Mouse (Mus musculus) layer of hippocampus, postnatal 10 days (tissue): ENCODE data around the gene B3gat1. TPM values are rescaled to one million over a fixed set of nuclear protein-coding genes. Genes with fewer than 3 reads are reported as not detected.

Source experiments
- DNase-seq, 2 experiments: peaks; one replicate each; pipeline ENCODE4 v3.0.0; 2021; ENCODE audit warnings: low spot score in 2 of 2
- long read RNA-seq: library from polyadenylated mRNA; stranded (forward); transcript quantifications from one replicate; pipeline ENCODE4 v2.0.0, GENCODE M21; 2023
- total RNA-seq, 2 experiments: library from RNA; stranded (reverse); gene quantifications; 2 replicates each; pipeline ENCODE4 v1.2.3; 2021

Gene B3gat1
- total RNA-seq, result 100 to 1,000 TPM; 256 to 266 TPM
- long read RNA-seq, transcript B3gat1-204 (7 exons, 3,801 nt), result major isoform, 14 of 110 reads
- long read RNA-seq, partial matches to known transcripts, result 88 of 110 reads
- long read RNA-seq, other reads (novel, unspliced or antisense), result 5 of 110 reads

DNA sequence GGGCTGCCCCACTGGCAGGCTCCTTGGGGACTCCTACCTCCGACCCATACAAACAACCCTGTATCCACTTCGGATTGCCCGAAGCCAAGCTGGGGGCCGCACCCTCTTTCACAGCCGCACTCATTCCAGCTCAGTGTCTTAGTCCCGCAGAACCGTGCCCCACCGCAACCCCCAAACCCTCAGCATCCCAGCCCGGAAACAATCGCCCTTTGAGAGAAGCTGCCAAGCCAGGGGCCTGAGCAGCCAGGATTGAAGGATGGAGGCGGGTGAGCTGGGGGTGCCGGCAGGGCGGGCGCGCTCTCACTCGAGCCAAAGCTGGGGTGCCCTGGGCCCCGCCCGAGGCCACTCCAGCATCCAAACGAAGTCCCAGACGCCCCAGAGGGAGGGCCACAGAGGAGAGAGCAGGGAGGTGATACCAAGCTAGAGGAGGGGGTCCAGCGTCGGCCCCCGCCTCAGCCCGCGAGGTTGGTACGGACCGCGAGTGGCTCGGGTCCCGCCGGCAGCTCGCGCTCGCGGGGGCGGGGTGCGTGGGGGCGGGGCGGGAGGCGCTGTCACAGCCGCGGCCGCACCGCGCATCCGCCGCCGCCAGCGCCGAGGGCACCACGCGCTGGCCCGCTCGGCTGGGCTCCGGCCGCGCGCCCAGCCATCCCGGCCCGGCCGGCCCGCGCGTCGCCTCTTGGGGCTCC is at the start of gene B3gat1:
TSS of gene B3gat1 (plus strand) at position 523 of the 686 bp plus-strand sequence.
- DNase-seq, result peak; percentile 73 to 82

DNA sequence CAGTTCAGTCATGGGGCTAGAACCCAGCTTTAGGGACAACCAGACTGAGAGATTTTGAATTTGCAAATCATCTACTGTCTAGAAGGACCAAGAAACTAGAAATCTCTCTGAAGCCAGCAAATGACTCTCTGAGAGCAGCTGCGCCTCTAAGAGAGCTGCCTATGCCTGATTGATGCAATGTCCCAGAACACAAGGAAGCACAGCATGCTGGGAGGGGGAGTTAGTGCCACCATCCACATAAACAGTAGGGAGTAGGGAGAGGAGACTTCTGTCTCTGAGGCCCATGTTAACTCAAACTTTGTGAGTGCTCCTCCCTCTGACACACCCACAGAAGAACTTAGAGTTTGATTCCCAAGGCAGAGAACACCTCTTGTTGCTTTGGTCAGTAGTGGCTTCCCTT is 44.4 kb upstream of the B3gat1 start:
- no peak for DNase-seq

DNA sequence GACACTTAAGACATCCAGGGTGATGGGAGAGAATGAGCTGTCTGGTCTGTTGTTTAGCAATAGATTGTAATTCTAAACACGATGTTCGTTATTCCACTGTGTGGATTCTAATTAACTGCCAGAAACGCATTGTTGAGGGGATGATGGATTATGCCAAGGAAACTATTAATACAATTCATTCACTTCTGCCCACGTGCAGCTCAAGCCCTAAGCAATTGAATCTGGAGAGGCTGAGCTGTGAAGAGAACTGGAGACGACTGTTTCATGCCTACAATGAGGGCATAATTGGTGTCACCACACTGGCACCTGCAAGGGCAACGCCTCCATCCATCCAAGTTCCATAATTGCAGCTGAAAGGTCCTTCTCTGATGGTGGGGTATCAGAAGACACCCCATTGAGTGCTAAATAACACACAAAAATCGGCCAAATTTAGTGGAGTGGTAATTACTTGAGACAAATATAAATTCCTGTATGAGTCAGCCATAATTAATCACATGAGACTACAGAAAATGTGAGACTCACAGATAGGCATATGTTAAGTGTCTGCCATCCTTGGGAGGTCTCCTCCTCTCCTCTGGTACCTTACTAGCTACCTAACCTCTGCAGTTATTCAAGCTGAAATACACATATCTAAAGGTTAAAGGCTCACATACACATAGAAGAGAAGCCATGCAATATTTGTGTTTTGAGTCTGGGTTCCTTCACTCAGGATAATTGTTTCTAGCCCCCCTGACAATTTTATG is 43.4 kb upstream of the B3gat1 start:
- DNase-seq, result no peak

DNA sequence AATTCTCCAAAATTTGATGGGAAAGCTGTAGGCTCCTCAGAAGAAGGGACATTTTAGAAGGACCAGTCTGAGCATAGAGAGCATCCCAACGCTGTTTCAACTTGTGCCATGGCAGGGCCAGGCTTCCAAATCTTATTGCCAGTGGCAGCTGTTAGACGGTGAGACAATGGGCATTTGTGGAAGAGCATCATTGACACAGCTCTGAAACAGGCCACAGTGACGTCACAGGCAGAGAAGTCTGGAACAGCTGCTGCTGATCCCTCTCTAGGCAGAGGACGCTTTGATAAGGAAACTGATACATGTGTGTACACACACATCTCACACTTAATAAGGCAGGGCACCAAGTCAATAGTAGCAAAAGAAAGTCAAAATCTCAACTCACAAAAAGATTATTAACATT is 40.9 kb upstream of the B3gat1 start:
- no peak for DNase-seq

DNA sequence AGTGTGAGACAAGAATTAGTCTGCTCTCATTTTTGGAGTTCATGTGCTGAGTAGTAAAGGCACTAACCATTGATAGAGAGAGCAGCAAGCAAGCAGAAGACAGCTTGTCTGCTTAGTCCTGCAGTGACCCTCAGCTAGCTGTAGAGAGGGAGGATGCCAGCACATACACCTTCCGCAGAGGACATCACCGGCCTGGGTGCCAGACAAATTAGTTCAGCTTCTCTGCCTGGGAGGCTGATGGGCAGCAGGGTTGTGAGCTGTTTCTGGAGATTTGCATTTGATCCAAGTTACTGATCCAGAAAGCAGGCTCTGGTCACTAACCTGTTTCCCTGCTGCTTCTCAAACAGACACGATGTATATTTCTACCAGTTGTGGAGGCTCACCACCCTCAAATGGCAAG is 38.9 kb upstream of the B3gat1 start:
- DNase-seq, result no peak

DNA sequence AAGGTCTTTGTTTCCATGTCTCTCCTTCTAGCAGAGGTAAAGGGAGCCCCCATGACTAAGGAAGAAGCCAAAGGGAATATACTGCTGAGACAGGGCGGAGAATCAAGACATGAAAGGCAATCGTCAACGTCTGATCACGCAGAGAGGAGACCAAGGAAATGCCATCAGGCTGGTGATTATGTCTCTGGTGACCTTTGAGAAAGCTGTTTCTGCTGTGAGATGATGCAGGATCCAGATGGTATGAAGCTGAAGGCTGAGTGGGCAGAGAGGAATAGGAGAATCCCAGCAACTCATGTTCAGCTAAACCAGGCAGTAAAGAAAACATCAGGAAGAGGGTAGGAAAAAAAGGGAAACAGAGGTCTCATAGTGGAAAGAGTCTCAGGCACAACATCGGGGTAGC is 38.4 kb upstream of the B3gat1 start:
- DNase-seq, result no peak

DNA sequence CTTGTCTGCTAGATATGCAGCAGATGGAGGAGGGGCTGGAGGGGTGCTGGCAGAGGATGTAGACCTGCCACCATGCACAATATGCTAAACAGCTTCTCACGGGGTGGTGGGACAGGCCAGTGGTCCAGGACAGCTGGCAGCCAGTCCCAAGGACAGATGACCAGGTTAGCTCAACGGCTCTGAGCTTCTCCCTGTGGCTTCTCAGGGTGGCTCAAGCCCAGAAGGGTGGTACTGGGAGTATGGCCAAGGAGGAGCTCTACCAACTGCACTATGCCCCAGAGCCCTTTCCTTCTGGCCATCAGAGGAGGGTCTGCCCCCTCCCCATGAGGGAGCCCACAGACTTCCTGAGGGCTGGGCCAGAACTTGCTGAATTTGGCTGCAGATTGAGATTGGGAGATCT is 35.2 kb upstream of the B3gat1 start:
- DNase-seq, result no peak

DNA sequence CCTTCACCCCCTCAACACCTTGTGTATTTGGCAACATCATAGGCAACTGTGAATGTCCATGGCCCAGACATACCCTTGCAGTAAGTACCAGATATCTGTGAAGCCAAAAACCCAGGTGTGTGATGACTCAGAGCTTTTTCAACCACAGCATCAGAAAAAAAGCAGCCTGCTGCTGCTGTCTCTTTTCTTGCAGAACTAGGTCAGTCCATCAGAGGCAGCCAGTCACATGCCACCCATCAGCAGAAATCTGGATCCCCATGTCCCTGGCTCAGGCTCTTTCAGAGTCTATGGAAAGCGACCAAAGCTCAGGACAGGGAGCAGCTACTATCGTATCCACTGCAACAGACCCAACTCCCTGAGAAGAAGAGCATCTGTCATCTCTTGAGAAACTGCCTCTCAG is 33.2 kb upstream of the B3gat1 start:
- DNase-seq, result no peak

DNA sequence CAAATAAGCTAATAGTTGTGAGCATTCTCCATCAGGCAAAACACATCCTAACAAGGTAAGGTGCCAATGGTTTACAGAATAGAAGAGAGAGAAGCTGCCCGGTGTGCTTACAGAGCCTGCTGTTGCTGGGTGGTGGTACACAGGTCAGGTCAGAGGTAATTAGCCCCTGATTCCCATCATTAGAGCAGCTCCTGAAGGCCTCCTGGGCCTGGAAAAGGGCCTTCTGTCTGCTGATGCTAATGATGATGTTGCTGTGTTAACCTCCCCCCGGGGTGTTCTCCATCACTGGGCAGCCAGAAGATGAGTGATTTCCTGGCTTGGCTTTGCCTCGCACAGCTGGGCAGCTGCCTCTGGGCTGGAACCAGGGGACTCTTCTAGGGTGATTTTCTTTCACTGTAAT is 15.1 kb upstream of the B3gat1 start:
- DNase-seq, result no peak

DNA sequence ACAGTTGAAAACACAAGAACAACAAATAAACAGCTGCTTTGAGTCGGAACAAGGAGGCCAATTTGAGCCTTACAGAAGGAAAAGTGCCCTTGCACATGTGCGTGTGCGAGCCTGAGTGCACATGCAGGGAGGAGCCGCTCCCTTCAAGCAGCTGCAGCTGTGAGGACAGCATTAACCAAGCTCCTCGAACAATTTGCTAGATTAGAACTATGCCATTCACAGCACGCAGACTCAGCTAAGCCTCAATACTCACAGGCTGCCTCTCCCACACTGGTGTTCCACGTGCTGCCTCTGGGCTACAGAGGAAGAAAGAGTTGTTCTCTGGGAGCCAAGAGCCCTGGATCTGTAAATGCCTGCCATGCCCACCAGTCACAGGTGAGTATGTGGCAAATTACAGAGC is 11.8 kb upstream of the B3gat1 start:
- DNase-seq, result no peak

DNA sequence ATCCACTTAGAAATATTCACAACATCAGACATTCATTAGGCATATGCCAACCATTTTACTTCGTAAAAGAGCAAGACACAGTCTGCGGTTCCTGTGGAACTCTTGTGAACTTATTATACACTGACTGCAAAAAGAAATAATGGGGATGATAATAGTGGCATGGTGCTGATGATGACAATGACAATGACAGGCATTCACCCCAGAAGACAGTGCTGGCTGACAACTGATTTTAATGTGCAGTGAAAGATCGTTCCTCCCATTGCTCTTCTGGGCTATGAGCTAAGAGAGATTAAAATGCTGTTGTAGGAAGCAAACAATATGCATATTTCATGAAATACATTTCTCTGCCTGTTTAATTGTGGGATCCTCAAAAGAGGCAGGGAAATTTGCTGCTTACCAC is 7.8 kb upstream of the B3gat1 start:
- no peak for DNase-seq

DNA sequence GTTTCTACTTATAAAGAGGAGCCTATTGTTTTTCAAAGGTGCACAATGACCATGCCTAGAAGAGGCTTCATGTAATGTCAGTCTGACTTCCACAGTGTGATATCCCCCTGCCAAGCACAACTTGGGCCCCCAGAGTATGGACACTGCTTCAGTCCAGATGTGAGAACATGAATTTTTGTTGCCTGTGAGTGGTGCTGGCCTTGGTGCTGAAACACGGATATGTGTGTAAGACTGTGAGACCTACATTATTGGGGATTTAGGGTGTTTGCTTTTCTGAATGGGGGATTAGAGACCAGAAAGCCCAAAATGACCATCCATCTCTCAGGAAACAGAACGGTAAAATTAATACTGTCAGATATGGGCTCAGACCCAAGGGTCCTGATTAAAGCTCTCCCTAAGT is 6.1 kb upstream of the B3gat1 start:
- no peak for DNase-seq

DNA sequence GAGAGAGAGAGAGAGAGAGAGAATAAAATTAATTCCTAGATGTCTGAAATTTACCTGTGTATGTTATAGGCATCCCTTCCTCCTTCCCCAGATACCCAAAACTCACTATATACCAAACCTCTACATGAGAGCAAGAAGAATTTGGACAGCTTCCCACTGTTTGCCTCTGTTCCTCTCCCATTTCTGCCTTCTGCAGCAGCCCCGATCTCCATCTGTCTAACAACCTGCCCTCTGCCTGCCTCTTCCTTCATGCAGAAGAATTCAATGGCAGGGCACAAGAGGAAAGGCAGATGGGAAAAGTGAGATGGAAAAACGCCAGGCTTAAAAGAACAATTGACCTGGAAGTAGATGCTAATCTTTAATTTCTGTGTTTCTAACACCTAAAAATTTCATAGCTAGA is 5.0 kb upstream of the B3gat1 start:
- no peak for DNase-seq

DNA sequence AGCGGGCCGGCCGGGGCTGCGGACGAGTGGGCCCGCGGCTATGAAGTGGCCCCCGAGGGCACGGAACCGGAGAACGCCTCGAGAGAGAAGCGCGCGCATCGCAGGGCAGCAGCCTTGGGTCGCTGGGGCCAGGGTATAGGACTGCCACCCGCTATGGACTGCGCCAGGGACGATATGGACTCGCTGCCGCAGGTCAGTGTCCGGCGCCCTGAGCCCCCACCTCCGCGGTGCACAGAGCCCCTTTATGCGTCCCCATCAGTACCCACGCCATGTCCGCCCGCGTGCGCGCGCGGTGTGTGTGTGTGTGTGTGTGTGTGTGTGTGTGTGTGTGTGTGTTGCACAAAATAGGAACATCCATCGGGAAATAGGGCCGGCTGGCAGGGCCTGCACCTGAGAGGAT is 458 bp downstream of the B3gat1 start:
- DNase-seq, result peak; percentile 56 to 69

DNA sequence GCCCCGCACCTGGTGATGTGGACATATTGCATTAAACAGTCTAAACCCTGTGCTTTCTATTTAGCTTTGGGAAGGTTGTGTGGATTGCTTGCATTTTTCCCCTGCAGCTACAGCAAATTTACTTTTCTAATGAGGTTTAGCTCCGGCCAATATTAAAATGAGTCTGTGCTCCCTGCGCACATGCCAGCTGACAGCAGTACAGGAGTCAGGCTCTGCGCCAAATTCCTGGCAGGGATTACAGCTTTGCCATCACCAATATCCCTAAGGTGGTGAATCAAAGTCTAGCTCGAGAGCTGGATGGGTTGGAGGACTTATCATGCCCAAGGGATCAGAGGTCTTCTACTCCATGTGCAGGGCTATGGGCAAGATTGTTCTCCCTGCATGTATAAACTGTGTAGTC is 3.6 kb downstream of the B3gat1 start:
- peak in 1 of 2 experiments; percentile 57 for DNase-seq

DNA sequence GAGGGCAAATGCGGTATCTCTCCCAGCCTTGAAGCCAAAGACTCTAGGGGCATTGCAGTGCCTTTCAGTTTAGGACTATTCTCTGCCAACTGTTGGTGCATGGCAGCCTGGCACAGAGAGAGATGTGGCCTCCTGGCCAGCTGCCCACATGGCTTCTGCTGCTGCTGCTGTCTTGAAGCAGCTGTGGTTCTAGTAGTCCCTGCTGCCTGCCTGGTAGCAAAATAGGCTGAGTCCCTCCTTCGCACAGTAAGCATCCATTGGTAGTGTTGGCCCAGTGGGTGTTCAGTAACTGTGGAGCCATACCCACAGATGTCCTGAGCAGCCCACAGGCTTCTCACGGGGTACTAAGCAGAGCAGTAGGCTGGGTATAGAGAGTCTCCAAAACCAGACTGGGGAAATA is 9.3 kb downstream of the B3gat1 start:
- DNase-seq, result peak; percentile 50 to 52

DNA sequence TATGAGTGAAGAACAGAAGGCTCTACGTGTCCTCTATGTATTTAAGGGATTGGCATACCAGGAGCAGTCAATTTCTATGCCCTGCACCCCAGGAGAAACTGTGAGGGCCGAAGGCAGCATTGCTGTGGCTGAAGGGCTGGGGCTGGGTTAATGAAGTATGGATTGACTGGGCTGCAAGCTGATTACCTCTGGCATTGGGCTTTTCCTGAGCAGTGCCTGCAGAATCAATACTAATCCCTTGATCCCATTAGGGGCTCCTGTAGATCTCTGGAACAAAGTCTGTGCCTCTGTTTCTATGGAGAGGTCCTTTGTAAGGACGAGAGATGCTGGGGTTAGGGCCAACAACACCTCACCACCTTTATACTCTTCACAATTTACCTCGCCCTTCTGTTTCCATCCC is 13.6 kb downstream of the B3gat1 start:
- no peak for DNase-seq

DNA sequence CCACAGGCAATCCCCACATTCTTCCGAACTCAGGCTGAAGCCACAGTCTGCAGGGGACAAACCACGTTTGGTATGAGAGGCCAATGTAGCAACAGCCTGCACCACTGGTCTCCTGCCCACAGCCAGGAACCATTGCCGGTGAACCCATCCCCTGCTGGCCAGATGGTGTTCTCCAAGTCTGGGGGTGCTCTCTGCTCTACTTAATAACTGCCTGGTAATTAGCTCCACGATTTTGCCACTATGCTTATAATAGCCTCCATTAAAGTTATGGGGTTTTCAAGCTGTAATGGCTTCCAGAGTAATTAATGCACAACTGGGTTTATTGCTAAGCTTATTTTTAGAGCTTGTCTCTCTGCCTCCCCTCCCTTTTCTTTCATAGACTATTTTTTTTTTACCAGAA is 15.4 kb downstream of the B3gat1 start:
- no peak for DNase-seq

DNA sequence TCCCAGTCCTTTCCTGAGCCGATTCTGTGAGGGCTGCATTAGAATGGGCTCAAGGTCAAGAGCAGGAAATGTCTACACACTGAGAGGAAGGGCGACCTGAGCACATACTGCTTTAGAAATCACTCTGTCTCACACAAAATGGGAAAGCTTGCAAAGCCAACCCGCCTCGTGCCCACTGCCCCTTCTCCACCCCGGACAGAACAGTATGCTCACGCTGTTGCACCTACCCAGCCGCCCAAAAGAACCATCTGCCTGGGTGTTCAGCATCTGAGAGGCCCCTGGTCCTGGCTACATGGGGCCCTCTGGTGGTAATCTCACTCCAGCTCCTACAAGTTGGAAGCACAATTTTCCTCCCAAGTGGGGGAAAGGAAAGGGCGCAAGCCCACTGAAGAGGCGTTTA is 26.6 kb downstream of the B3gat1 start:
- DNase-seq, result peak; percentile 68 to 78

DNA sequence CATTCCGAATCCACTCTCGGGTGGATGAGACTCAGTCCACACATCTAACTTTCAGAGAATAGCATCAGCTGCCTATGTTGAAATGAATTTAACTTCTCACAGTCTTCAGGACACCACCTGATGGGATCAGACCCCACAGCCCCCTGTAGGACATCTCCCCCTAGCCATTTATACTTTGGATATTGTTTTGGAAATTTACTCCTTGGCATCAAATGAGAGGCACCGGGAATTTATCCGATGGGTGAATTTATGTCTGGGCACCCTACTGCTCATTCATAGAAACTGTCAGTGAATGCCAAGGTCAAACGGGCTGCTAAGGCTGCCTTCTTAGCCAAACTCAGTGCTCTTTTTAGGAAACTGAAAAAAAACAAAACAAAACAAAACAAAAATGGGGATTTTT is 27.0 kb downstream of the B3gat1 start:
- no peak for DNase-seq

DNA sequence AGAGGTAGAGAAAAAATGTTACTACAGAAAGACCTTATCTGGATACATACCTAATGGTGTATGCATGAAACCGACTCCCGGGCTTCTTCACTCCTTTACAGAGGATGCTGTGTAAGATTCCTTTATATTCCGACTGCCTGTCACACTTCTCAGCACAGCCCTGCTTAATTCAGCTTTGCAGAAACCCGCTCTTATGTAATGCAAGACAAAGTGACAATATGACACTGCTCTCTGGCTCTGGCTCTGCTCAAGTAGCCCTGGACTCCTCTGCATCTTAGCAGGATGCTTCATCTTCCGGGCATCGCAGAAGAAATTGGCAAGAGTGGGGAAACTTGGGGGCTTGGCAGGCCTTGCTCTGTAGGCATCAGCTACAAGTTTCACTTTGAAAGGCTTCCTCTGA is 28.9 kb downstream of the B3gat1 start:
- no peak for DNase-seq

DNA sequence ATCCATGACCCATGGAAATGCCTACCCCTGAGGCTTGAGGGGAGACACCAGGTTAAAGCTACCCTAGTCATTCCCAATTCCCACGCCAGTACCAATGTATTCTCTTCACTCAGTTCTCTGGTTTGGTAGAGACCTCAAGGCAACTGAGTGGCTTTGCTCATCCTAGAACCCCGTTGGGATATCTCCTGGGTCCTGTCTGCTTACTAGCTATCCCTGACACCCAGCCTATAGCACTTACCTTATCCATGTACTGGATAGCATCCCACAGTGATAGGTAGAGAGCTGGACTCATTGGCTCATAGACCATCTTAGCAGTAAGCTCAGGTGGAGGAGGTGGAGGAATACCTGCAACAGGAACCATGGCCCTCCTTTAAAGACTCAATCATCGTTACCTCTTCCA is 34.7 kb downstream of the B3gat1 start:
- no peak for DNase-seq

DNA sequence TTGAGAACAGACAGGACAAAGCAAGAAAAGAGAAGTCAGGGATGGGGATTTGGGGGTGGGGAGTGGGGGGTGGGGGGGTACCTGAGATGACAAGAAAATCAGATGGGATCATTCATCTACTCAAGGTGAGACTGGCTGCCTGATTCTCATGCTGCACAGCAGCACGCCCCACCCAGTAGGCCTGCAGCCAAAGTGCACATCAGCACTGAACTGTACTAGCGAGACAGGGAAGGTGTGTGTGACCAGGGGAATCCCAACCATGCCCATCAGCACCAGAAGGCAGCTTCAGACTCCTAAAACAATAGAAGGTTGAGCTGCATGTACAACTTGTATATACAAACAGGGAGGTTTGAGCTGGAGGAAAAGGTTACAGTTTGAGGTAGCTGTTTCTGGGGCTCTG is 42.2 kb downstream of the B3gat1 start:
- no peak for DNase-seq
